Mouse (Mus musculus): ENCODE results near the gene Cdkn2c. TPM values are rescaled to one million over a fixed set of nuclear protein-coding genes. Genes with fewer than 3 reads are reported as not detected.
"Not testable (repeated sequence)": the region's sequence is repeated elsewhere in the genome, so short reads cannot be mapped to it uniquely, and the experiment has no call there.

Cdkn2c gene
- 1 to 10 TPM; 2.6 to 3.2 TPM for total RNA-seq (2021)
- long read RNA-seq, experiment 1, partial matches to known transcripts = 0 of 8 reads
- long read RNA-seq, experiment 1, other reads (novel, unspliced or antisense) = 0 of 8 reads
- long read RNA-seq, experiment 2, partial matches to known transcripts = 0 of 6 reads
- long read RNA-seq, experiment 2, other reads (novel, unspliced or antisense) = 1 of 6 reads

DNA sequence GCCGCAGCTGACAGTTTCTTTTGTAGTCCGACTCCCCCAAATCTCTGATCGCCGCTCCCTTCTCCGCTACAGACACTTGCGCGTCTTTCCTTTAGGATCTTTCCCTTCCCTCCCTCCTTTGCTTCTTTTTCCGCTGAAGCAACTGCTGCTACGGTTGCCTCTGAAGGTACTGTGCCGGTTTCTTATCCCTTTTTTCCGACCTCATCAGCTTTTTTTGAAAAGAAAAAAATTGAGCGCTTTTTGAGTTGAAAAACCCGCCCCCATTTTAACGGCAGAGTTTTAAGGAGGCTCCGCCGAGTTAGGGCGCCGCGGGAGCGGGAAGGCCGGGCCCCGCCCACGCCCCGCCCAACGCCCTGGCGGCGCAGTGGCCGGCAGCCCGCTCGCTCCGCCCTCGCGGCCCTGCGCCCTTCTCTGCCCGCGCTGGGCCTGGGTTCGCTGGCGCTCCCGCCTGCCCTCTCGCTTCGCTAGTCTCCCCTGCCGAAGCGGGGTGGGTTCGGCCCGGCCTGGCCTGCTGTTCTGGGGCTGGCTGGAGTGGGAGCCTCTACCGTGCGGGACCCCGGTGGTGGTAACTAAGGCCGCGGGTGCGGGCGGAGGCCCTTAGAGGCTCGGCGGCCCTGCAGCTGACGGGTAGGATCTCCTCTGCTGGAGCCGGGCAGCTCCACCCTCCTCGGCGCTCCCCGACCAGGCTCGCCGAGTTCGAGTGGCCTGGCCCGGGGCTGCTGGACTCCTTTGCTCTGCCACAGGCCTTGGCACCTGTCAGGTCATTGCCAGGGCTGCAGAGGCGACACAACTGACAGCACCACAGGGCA lies at the start of gene Cdkn2c:
Gene Cdkn2c, minus strand, starts transcription at position 729 of the 809 bp plus-strand sequence.
- DNase-seq (ENCODE audit: low spot score in 2 of 2) = peak; percentile 64 to 74

DNA sequence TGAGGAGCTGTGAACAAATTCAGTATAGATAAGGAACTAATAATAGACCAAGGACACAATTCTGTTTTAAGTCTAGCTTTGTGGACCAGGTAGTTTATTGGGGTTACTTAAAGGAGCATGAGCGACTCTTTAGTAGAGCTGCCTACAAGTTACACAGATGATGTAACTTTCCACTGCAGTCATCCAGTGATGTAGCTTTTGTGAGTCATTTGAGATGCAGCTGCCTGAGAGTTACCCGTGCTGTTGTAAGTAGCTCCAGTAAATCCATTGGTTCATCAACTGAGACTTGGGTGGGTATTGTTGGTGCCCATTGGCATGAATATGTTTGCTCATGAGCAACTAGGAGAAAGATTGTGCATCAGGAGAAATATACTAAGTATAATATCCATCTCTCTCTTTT lies 38.4 kb upstream of the Cdkn2c start:
- no peak for DNase-seq (ENCODE audit: low spot score in 2 of 2)

DNA sequence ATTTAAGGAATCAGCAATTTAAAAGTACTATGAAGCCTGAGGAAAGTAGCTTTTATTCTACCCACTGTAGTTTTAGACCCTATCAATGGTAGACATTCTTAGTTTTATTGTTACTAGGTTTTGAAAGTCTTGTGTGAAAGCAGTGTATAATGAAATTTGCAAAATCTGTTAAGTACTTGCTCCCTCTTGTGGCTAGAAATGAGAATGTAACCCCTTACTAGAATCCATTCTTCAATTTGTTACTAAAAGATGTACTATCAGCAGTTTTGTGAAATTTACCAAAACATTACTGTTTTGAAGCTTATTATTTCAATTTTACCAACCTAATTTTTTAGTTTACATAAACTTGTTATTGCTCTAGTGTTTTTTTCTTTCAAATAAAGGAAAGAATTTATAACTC lies 36.6 kb upstream of the Cdkn2c start:
- DNase-seq (ENCODE audit: low spot score in 2 of 2) = no peak

DNA sequence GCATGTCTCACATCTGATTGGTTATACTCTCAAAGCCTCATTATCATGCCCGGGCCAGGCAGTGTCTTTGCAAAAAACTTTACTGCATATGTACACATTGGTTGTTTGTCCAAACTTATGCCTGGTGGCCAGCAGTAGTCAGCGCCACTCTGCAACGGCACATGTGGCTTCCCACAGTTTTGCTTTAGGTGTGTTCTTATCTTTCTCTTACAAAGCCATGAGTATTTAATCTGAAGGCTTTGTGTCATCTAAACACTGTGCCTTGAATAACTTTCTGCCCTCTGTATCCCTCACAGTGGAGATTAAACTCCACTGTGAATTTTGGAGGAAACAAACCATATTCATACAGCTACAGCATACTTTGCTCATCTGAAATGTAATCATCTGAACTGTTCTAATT lies 33.7 kb upstream of the Cdkn2c start:
- DNase-seq (ENCODE audit: low spot score in 2 of 2) = not testable (repeated sequence)

DNA sequence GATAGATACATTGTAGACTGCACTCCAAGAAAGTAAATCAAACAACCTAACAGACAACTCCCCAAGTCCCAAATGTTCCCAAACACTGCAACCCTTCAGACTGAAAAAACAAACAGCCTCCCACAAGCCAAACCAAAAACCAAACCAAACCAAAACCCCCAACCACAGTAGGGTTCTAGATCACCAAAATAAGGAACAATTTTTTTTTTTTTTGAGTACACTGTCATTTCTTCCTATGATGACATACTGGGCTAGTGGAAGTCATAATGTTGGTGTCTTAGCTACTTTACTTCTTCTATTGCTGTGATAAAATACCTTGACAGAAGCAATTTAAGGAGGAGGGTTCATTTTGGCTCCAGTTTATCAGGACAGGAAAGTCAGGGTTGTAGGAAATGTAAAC lies 25.7 kb upstream of the Cdkn2c start:
- no peak for DNase-seq (ENCODE audit: low spot score in 2 of 2)

DNA sequence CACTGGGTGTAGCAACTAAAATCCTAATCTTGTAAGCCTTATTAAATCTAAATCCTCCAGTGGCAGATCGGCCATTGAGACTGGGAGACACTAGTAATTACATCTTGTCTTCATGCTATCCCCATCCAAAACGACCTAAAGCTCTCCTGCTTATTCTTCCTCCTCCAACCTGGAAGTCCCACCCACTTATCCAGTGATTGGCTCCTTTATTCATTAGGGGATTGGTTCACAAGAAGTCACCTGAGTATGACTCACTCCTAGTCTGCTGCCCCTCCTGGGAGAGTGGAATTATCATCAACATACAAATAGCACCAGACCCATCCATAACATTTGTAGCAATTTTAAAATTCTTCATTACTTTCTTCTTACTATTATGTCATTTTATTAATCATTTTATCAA lies 16.6 kb upstream of the Cdkn2c start:
- no peak for DNase-seq (ENCODE audit: low spot score in 2 of 2)

DNA sequence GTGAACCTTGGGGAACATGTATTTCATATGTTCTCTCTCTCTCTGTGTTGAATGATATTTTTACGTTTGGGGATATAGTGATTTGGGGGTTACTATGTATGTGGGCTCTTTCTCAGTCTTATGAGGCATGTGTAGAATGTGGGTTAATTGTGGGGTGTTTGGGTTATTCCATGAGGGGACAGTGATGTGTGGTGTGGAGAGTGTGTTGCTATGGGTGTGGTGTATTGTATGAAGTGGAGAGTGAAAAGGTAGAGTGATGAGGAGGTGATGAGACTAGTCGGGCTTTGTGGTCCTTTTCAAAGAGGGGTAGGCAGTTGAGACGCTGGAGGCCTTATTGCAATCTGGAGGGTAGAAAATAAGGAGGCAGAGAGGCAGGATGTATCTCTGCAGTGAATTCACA lies 10.2 kb upstream of the Cdkn2c start:
- DNase-seq (ENCODE audit: low spot score in 2 of 2) = no peak

DNA sequence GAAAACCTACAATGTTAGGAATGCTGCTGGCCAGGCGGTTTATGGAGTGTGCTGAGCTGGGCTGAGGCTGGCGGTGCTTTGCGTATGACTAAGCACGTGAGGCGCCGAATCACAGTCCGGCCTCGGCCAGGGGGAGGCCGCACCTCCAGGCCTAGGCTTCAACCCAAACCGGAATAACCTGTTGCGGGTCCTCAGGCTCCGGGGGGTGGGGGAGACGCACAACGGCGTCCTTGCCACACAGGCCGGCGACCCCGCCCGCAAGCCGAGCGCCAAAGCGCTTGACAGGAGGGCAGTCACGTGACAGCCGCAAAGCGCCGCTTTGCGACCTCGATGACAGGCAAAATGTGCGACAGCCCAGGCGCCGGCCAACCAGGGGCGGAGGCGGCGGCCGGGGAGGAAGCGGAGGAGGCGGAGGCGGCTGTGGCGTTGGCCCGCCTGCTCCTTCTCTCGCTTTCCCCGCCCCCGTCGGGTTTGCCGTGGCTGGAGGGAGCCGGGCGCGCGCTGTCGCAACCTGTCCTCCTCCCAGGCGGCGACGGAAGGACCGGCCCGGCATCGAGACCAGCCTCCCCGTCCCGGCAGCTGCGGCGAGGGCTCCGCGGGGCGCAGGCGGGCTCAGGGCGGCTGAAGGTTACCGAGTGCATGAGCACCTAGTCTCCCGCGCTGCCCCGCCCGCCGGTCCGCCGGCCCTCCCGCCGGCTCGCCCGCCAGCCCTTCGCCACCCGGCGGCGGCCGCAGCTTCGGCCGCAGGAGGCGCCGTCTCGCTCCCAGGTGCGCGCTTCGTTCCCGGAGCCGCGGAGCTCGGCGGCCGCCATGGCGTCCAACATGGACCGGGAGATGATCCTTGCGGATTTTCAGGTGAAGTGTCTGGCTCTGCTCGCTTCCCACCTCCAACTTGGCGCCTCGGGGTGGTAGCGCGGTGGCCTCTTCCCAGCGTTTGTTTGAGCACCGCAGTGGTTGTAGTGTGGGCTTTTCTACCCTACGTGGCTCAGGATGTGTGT lies 9.5 kb upstream of the Cdkn2c start, which contains the start of gene Faf1:
Gene Faf1, plus strand, starts transcription at position 371 of the 998 bp plus-strand sequence.
- DNase-seq (ENCODE audit: low spot score in 2 of 2) = peak; percentile 96

DNA sequence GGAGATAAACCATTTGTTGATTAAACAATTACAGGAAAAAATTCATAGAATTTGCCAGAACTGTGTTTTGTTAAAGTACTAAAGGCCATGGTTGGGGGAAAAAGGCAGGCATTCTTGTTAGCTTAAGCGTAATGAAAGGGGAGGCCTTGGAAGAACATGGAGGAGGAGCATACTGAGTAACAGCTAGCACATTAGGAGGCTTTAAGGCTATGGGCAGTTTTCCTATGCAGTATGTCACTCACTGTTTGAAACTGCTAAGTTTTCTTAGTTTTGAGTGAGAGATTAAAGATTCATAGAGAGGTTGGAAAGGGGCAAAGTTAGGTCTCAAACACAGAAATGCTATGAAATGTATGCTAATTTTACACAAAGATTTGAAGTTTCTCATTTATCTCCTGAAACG lies 7.1 kb upstream of the Cdkn2c start:
- DNase-seq (ENCODE audit: low spot score in 2 of 2) = no peak

DNA sequence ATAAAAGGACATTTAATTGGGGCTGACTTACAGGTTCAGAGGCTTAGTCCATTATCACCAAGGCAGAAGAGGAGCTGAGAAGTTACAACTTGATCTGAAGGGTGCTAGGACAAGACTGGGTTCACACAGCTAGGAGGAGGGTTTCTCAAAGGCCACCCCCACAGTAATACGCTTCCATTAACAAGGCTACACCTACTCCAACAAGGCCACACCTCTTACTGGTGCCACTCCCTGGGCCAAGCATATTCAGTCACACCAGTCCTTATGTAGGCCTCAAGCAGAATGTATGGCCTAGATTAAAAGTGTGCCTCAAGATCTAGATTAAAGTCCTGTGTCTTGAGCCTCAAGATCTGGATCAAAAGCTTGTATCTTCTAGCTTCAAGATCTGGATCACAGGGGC lies 5.0 kb upstream of the Cdkn2c start:
- DNase-seq (ENCODE audit: low spot score in 2 of 2) = no peak

DNA sequence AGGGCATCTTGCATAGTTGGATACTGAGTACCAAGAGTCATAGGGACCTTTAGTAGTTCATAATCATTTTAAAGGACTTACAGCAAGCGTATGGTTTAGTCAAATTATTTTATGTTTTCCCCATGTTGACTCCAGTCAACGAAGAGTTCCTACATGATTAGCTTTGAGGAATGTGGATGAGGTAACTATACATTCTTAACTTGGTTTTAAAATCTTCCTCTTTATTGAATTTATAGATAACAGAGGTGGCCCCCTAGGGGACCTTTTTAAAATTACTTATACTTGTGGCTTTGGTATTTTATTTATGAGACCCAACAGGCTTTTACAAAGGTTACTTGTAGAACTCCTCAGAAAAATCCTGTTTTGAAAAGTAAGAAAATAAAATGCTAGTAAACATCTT lies 3.2 kb upstream of the Cdkn2c start:
- no peak for DNase-seq (ENCODE audit: low spot score in 2 of 2)

DNA sequence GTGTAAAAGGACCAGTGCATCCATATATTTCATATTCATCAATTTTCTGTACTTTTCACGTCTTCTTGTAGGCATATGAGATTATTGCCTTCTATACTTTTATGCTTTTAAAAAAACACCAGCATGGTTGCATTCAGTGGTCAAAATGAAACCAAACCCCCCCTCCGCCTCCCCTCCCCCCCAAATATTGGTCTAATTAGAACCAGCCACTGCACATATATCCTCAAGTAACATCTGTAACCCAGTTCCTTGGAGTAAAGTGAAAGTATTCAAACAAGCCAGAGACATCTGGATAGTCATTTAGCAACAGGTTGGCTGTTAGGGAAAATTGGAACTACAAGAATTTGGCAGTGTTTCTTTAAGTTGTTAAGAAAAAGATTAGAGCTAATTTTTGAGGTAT lies 529 bp upstream of the Cdkn2c start:
- no peak for DNase-seq (ENCODE audit: low spot score in 2 of 2)

DNA sequence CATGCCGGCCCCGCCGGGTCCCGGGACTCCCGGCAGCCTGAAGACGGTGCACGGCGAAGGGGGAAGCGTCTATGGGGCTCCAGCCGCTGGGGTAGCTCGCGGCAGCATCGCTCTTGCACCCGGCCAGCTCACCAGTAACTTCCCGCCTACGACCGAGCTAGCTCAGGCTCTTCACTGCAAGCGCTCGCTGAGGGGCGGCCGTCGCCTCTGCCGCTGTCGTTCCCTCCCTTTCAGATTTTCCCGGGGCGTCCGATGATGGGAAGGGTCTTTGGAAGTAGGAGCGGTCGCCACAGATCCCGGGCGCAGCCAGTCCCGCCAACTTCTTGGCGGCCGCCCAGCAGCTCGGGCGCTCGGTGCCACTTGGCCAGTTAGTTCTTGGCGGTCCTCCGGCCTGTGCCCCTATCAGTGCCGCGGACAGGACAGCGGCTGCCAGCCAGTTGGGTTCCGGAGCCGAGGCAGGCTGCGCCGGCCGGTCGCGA lies 968 bp downstream of the Cdkn2c start:
- peak; percentile 8 to 34 for DNase-seq (ENCODE audit: low spot score in 2 of 2)

DNA sequence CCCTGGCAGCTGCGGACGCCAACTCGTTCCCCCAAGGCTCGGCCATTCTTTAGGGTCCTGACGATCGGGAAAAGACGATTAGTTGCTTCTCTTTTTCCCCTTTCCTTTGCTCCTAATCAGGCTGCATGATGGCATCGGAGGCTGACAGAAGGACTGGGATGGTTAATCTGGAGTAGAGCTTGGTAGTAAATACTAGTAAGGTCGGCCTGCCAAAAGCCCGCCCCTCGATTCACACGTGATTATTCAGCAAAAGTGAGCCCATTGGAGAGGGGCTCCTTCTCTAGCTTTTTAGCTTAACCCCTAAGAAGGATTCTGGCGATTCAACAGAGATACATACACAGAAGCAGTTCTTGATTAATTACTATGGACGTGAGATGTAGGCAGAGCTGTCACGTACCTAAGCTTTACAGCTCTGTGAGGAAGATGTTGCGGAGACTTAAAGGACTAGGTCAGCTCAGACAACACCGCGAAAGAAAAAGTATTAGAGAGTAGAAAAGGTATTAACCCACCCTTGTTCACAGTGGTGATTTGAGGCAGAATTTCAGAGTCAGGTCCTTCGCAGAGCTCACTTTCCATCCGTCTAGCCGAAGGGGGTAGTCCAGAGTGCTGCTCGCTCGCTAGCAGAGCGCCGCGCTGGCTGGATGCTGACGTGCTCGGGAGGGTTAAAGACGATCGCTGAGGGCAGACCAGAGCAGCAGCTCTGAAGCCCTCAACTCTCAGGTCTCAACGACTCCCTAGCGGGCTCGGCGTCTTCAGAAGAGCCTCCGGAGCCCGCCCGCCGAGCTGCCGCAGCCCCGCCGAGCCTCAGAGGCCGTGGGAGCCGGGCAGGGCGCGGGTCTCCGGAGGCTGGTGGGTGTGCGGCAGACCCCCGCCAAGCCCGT lies 1.6 kb downstream of the Cdkn2c start:
- no peak for DNase-seq (ENCODE audit: low spot score in 2 of 2)

DNA sequence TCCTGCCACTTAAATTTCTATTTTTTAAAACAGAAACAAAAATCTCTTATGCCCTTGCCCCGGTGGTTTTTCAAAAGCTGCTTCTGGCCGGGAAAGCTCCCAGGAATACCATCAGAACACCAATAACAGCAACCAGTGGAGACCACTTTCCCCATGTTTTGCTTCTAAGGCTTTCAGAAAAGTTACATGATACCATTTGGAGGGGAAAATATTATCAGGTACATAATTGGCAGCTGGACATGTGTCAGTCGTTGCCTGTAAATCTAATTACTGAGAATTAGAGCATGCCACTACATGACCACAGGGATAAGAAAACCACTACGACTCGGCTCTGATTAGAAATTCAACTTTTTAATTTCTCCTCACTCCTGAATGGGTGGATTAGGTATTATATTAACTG lies 2.9 kb downstream of the Cdkn2c start:
- no peak for DNase-seq (ENCODE audit: low spot score in 2 of 2)

DNA sequence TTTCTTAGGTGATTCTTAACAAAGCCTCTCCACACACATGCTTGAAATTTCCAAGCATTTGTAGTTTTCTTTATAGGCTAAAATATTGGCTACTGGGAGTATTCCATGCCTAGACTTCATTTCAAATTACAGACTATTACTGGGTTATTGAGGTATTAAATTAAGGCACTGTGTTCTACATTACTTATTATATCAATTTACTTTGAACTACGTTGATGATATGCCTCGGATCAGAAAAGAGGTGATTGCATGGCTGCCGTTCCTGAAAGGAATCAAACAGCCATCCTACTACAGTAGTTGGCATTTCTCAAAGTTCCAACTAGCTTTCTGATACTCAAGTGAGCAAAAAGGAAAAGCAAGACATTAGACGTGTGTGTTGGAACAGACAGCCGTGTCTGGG lies 4.7 kb downstream of the Cdkn2c start:
- no peak for DNase-seq (ENCODE audit: low spot score in 2 of 2)

DNA sequence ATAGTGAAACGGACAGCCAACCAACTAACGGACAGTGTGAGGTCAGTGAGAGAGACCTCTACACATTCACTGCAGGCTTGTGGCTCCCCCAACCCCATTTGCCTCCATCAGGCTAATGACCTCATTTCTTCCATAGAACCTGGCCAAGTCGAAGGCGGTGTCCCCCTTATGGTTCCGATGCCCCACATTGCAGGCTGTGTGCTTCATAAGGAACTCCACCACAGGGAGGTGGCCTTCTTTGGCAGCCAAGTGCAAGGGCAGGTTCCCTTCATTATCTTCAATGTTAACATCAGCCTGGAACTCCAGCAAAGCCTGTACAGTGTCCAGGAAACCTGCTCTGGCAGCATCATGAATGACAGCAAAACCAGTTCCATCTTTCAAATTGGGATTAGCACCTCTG lies 5.8 kb downstream of the Cdkn2c start:
- no peak for DNase-seq (ENCODE audit: low spot score in 2 of 2)

DNA sequence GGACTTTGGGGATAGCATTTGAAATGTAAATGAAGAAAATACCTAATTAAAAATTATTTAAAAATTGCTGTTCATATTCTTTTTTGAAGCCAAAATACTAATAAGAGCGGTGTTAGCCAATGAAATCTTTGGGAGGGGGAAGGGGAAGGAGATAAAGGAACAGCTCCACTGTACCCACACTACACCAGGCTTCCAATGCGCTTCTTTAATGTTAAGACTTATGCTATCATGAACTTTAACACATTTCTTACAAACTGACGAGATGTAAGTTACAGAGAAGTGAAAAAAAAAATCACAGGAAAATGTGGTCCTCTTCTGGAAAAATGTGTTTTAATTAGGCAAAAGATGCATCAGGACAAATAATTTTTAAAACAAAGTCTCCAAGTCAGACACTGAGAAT lies 6.4 kb downstream of the Cdkn2c start:
- DNase-seq (ENCODE audit: low spot score in 2 of 2) = no peak

DNA sequence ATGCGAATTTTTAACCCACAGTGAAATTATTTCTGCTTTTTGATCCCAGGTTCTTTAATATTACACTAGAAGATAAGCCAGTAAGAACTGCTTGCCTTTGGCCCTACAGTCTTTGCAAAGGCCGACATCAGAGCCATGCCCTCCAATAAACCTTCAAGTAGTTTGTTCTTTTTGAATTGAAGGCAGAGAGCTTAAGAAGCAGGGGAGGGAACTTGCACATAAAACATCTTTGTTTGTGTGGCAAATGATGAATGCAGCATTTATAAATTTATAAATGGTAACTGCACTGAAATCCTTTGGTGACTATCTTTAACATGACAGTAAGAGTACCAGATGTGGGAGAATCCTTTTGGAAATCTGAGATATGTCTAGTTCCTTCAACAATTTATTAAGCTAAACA lies 7.4 kb downstream of the Cdkn2c start:
- DNase-seq (ENCODE audit: low spot score in 2 of 2) = no peak

DNA sequence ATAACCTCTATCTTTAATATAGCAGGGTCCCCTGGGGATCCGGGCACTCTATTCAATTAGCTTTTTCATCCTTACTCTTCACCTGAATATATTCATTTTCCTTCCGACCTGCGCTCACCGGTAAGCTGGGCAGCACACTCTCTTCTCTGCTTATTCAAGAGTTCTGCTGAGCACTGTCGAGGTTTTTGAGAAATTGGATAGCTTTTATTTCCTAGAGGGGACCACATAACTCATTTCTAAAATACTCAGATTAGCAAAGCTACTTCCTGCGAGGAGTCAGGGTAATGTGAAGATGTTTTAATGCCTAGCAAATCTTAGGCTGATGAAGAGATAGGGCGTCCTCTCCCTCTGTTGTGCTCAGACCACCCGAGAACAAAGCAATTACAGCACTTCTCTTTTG lies 8.2 kb downstream of the Cdkn2c start:
- no peak for DNase-seq (ENCODE audit: low spot score in 2 of 2)
